Mouse (Mus musculus) left cerebral cortex, adult 8-10 months (tissue): Measurements from ENCODE around the gene Tbce. TPM values are rescaled to one million over a fixed set of nuclear protein-coding genes. Genes with fewer than 3 reads are reported as not detected.
"Not testable (repeated sequence)": the region's sequence is repeated elsewhere in the genome, so short reads cannot be mapped to it uniquely, and the experiment has no call there.

Source experiments
- DNase-seq, 2 experiments: peaks; one replicate each; pipeline ENCODE4 v3.0.0; 2022; ENCODE audit warnings: low spot score in 2 of 2
- total RNA-seq, 4 experiments: library from RNA; stranded (reverse); gene quantifications; 2 replicates each; pipeline ENCODE4 v1.2.4; 2022

The Tbce gene
- total RNA-seq, 4 experiments from 2014 or later: 69.9 to 76.0 (median 72.6) TPM

DNA sequence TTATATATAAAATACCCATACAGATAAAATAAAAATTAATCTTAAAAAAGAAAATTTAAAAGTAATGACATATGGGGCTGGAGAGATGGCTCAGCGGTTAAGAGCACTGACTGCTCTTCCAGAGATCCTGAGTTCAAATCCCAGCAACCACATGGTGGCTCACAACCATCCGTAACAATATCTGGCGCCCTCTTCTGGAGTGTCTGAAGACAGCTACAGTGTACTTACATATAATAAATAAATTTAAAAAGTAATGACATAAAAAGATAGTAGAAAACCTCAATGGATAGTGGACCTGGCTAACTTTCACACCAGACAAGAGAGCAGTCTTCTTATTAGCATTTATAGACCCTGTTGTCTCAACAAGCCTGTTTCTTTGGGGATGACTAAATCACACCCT, 4.1 kb downstream of the Tbce start:
- DNase-seq: not testable (repeated sequence)

DNA sequence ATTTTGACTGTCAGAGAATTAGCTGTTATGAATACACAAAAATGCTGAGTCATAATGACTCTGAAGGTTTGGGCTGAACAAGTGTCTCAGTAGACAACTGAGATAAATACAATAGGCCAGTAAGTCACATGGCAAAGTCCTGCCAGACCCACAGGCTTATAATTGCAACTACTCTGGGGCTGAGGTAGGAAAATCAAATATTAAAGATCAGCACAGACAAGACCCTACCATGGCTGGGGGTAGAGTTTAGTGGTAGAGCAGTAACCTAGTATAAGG, 5.4 kb downstream of the Tbce start:
- no peak for DNase-seq

DNA sequence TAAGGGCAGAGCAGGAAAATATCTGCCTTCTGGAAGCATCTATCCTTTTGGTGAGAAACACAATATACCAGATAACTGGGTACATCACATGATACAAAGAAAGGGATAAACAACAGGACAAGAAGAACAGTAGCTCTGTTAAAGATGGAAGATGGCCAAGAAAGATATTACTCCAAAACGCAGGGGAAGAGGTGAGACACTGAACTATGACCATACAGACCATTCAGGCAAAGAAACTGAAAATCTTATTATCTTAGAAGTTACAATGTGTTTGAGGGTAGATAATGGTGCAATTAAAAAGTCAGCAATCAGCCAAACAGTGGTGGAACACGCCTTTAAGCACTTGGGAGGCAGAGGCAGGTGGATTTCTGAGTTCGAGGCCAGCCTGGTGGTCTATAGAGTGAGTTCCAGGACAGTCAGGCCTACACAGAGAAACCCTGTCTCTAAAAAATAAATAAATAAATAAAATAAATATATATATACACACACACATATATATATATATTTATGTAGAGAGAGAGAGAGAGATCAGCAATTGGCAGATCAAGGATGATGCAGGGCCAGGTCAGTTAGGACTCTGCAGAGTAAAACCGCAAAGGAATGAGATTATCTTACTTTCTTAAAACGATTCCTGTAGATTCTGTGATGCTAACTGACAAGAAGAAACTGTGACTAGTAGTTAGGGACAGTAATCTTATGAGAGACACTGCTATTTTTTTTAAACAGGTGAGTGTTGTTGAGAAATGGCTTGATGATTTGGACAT, 5.9 kb downstream of the Tbce start:
- no peak for DNase-seq

DNA sequence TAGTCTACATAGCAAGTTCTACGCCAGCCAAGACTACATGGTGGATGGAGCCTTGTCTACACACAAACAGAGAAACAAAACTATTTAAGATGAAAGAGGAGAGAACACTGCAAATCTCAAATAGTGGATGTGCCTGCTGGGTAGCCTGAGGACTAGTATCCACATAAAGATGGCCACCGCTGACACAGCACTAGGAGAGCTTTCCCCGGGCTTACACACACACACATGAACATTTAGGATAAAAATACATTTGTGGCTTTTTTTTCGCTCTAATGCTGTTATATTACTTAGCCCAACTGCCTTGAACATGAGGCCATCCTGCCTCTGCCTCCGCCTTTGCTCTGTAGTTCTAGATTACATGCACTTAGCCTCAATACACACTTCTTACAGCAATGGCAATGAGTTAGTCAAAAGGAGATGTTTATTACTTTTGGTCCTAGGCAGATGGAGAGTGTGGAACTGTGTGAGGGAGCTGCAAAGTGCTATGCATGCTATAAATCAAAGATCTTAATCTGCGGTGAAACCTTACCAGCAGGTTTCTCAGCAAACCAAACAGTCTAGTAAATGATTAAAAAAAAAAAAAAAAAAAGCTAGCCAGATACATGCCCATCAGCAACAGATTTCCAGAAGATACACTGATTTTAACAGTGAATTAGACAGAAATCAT, 13.2 kb downstream of the Tbce start:
- no peak for DNase-seq

DNA sequence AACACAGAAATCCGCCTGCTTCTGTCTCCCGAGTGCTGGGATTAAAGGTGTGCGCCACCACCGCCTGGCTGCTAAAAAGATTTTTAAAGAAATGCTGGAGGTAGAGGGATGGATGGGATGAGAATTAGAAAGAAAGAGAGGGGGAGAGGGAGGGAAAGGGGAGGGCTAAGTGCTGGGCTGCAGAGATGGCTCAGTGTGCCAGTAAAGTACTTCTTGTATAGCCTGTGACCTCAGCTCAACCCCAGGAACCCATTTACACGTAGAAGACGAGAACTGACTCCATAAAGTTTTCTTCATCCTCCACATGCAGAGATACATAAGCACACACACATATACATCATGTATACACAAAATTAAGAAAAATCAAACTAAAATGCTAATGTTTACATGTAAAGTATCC, 13.9 kb downstream of the Tbce start:
- DNase-seq: no peak

DNA sequence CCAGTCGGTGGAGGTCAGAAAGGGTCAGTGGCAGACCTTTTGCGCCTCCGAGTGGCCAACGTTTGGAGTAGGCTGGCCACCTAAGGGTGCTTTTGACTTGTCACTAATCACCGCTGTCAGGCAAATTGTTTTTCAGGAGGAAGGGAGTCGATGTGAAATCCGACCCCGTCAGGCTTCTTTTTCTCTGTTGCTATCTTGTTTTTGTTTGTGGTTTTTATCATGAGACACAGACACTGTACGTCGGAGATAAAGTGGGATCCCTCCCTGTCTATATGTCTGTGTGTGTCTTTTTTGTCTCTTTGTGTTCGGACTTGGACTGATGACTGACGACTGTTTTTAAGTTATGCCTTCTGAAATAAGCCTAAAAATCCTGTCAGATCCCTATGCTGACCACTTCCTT, 18.0 kb downstream of the Tbce start:
- not testable (repeated sequence) for DNase-seq

DNA sequence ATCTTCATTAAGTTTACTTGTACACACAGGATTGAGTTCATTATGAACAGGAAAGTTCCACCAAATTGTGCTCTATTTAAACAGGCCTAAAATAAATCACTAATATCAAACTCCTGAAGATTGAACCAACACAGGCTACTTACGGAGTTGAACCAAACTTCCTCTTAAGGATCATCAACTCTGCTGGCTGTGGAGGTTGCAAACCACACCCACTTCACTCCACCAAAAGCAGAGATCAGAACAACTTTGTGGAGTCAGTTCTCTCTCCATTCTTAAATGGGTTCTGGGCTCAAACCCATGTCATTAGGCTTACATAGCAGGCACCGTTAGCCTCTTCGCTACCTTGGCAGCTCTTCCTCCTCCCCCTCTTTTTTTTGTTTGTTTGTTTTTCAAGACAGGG, 20.6 kb downstream of the Tbce start:
- DNase-seq: no peak

DNA sequence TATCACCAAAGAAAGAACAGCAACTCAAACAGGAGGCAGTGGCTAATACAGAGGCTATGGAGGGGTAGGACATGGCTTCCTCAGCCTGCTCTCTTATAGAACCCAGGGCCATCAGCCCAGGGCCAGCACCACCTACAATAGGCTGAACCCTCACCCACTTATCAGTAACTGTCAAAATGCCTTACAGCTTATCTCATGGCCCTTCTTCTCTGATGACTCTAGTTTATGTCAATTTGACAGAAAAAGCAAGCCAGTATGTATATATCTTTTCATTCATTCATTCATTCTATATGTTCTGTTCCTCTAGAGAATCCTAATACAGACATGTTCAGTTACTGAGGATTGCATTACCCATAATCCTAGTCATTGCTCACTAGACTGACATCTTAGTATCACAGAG, 21.2 kb downstream of the Tbce start:
- no peak for DNase-seq

DNA sequence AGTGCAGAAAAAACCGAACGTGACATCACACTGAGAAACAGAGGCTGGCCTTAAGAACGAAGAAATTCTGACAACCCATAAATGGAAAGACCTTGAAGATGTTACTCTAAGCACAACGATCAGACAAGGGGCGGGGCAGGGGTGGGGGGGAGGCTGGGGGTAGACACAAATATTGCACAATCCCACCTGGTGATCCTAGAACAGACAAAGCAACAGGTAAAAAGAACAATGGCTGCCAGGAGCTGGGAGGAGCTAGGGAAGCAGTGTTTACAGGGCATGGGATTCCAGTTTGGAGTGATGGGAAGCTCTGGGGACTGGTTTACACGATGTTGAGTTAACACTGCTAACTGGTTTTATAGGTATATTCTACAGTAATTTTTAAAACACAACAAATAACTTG, 23.8 kb downstream of the Tbce start:
- no peak for DNase-seq

DNA sequence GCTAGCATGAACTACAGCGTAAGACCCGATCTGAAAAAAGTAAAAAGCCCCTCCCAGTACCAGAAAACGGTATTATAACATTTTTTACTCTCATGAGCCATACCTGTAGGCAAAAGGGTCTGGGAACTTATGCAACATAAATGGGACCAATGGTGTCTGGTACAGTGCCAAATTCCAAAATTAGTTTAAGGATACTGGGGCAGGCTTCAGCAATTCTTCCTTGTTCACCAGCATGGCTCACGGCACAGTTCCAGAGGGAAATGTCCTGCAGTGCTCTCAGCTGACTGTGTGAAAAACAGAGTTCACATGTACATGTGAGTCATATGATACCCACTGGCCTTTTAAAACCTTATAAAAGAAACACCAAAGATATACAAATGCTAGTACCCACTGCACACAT, 24.9 kb downstream of the Tbce start:
- DNase-seq: no peak

DNA sequence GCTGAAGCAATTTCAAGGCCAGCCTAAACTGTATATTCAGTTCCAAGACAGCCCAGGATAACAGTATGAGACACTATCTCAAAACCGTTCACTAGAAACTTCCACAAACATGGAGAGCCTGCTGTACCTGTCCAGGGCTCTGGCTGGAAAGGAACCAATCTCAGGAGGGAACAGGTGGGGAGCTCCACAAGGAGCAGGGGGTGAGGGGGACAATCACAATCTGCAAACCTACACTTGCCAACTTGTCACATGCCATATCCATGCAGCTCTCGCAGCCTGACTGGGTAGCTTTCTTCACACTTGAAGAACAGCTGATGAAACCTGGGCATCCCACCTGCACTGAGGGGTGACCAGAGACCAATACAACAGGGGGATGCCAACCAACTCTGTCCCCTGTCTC, 25.4 kb downstream of the Tbce start:
- no peak for DNase-seq

DNA sequence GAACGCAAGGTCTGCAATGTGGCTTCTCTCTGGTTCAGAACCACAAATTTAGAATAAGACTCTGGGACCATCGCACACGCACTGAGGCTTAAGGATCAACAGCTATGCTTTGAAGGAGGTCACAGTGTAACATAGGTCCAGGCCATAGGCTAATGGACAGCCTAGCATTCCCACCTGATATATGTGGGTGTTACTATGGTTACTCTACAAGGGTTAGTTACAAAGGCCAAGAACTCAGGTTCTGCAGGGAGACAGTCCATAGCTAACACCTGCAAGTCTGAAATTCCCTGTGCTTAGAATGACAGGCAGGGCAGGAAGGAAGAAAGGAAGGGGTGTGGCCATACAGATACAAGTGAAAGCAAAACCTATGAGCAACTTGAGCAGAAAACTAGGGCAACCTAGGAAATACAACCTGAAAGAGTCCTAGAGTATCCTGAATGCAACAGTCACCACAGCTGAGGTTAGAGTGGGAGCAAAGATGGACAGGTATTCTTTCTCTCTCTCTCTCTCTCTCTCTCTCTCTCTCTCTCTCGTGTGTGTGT, 27.9 kb downstream of the Tbce start:
- no peak for DNase-seq

DNA sequence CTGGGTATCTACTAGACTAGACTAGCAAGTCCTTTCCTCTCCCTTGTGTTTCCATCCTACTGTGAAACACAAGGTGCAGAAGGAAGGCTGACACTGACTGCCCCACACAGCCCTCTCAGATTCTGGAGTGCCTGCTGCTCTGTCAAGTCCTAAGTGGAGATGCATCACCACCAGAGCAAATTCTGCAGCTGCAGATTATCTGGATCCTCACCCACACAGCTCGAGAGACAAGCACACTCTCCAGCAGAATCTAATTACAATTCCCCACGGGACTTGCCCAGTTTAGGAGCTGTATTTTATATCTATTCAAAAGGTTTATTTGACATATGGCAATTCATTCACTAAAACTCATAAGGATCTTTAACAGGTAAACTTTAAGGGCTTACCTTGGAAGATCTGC, 33.4 kb downstream of the Tbce start:
- no peak for DNase-seq

DNA sequence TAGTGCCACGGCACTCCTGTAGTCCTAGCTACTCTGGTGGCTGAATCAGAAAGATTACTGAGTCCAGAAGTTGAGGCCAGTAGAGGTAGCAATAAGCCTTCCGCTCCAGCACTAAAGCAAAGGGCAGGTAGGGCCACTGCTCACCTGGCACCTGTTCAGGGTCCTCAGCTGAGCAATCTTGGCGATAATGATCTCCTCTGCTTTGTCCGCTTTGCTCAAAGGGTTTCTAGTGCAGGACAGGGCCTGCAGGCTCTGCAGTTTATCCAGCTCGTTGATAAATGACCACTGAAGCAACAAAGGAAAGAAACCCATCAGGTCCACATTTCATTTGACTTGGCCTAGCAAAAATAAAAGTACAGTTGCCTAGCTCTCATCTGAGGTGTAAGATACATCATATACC, 34.4 kb downstream of the Tbce start:
- no peak for DNase-seq

DNA sequence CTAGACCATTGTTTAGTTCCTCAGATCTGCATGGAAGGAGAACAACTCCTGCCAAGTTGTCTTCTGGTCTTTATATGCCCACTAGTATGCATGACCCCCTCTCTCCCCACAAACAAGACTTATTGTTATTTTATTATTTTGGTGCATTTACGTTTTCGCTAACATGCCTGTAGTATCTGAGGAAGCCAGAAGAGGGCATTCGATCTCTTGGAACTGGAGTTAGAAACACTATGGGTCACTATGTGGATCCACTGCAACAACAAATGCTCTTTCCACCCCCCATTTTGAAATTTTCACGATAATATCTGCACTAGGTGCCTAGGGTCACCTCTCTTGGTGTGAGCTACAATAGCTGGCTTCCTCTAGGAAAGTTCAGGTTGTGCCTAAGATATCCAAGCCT, 35.4 kb downstream of the Tbce start:
- DNase-seq: no peak

DNA sequence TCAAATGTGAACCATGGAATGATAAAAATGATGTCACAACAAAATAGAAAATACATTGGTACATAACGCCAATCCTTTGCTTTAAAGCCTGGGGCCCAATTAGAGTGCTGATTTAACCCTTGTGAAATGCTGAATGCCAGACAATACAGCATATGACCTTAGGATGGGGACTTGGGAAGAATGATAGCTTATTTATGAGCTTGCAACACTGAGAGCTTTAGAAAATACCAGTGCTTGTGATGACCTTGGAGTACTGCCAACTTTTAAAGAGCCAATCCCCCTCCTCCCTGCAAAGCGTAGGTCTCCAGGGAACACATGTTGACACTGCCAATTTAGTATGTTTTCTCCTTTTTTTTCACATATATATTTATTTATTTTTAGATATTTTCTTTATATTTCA, 36.7 kb downstream of the Tbce start:
- DNase-seq: no peak

DNA sequence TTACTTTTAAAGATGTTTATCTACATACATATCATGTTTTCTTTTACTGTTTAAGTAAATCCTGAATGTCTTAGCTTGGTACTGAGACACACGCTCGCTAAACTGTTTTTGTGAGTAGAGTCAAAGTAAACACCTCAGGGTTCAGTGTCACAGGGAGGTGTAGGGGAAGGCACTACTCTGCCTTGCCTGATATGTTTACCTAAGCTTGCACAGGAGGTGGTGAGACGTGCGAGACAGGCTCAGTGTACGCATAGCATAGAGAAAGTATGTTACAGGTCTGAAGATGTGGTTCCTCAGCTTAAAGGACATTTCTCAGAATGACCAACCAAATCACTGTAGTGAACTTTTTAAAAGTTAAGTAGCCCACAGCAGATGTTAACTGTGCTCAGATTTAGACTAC, 42.0 kb downstream of the Tbce start:
- no peak for DNase-seq

DNA sequence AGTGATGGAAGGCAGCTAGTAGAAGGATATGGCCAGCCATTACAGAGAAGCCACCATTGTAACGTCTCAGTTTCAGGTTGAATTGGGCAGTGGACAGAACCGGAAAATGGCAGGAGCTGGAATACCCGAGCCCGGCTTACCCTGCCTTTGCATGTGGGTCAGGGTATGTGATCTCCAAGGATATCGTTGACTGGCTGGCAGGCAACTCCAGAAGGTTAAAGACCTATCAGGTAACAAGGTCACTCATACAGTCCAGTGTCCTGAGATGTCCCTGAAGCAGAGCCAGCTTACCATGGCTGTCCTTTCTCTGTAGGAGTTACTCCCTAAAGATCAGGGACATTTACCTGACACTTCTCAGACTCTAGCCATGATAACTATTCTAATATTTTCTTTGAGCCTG, 44.4 kb downstream of the Tbce start:
- no peak for DNase-seq

DNA sequence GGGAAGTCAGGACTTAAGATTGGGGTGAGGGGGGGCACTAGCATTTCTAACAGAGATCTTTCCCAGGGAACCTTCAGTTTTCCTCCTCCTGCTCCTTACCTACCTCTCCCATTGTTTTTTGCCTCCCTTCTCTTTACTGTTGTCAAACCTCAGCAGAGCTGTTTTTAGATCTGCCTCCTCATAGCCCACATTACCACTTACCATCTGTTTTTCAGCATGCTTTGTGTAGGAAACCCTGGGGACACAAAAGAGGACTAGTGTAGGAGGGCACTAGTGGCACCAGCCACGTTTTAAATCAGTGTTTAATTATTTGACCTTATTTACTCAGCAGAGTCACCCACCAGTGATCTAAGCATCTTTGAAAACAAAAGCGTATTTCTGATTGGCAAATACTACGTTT, 46.4 kb downstream of the Tbce start:
- DNase-seq: peak in 1 of 2 experiments; percentile 31

DNA sequence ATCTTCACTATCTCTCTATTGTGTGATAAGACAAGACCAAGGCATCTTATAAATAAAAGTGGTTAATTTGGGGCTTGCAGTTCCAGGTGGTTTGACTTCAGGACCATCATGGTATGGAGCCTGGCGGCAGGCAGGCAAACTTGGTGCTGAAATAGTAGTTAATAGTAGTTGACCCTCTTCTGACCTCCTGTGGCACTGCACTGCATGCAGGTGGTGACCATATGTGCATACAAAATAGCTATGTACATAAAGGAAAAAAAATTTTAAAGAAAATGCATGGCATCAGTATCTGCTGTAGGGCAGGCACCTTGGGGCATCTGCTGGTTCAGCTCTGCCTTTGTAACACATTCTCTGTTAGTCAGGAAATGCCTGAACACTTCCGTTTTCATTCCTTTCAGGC, 49.0 kb downstream of the Tbce start:
- DNase-seq: no peak

DNA sequence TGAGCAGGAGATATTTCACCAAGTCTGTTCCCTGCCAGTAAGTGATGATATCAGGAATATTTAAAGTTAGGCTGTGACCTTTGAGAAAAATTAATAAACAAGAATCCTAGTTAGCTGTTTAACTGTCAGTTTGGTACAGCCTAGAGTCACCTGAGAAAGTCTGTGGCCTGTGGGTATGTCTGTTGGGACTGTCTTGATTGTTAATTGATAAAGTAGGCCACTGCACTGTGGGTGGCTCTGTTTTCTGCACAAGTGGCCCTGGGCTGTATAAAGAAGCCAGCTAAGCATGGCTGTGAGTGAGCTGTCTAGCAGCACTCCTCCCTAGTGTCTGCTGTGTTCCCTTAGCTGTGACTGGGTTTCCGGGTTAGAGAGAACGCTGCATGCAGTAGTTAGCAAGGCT, 50.3 kb downstream of the Tbce start:
- DNase-seq: no peak

DNA sequence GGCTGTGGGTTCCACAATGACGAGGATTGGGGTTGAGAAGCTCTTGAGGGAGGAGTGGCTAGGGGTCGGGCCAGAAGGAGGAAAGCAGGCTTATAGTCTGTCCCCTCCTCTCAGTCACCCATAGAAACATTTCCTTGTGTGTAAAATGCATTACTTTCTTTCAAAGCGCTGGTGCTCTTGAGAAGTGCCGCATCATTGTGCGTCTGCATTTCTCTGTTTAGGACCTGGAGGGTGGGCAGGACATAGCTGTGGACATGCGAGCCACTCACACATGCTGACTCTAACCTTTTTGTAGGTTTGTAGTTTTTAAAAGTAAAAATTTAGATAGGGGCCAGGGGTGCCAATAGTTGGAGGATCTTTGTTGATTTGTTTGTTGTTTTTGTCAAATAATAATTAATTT, 55.9 kb downstream of the Tbce start:
- DNase-seq: no peak

DNA sequence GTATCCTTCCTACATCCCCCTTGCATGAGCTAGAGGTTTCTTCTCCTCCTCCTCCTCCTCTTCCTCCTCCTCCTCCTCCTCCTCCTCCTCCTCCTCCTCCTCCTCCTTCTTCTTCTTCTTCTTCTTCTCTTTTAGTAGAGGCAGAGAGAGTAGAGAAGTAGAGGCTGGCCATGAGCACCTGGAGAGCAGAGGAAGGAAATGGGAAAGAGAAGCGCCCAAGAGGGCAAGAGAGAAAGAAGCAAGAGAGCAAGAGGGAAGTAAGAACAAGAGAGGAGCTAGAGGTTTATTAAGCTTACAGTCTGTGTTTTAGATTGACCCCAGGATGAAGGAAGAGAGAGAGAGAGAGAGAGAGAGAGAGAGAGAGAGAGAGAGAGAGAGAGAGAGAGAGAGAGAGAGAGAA, 57.6 kb downstream of the Tbce start:
- DNase-seq: not testable (repeated sequence)
